Mouse (Mus musculus) erythroblast, embryonic 14.5 days (primary cell): ENCODE results near the gene Dip2b.

Experiments
- GATA1 ChIP-seq: IDR thresholded peaks from 2 replicates; pipeline ENCODE4 v1.6.1; 2012; ENCODE audit warnings: low read length, inconsistent platforms, mixed read lengths
- TAL1 ChIP-seq: IDR thresholded peaks from 3 replicates; pipeline ENCODE4 v1.6.1; 2012; ENCODE audit warnings: low read length, inconsistent platforms, mixed read lengths

DNA sequence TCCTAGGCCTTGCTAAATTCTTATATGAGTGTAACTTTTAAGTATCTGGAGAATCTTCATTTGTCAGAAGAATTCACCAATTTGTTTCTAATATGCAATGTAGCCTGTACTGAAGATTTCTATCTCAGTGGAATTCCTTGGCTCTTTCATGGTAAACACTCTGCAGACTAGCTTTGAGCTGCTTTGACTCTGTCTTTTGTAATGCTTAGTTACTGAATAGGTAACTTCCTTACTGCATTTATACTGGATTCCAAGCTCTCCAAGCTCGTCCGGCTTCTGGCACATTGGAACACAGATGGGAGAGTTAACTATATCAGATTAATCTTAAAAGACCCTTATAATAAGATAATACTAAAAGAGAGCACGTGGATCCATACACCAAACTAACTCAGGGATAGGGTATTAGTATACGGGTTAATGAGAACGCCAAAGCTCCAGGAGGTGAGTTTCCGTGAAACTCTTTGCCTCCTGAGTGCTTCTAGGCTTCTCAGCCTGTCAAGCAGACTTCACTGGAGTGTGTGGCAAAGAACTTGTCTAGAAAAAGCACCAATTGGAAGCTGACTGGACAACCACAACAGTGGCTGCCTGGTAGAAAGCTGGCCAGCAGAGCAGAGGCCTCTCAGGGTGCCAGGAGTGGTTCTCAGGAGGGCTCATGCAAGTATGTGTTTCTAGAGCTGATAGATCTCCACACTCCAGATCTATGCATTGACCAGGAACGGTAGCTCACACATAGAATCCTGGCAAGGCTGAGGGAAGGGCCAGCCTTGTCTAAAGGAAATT lies 220.4 kb downstream of the Dip2b start:
- TF ChIP-seq GATA1, result no peak
- no peak for TF ChIP-seq TAL1
